ENCODE assay signal across 8 mouse cellular contexts in genomic region chr14:67141581-67142441, GRCm38 (mm10).
A peak's percentile ranks its signal among the peaks of the same experiment; 100 is the strongest.
DNase-seq lines count a peak whose midpoint lies in the region; ATAC-seq and TF ChIP-seq lines count a peak whose summit lies in the region.

No protein-coding gene starts in this region.

- no peak; the same call in 1 of the 2 replicates for TF ChIP-seq POLR2A in cerebellum, adult 2 months (IDR thresholded peaks at IDR 0.05; ENCODE audit: borderline replicate concordance, insufficient read depth, low read length)

- TF ChIP-seq EP300 in heart, postnatal 0 days (IDR thresholded peaks at IDR 0.05; ENCODE audit: low read depth) = no peak

- no peak for TF ChIP-seq CTCF in cerebellum, adult 2 months (IDR thresholded peaks at IDR 0.05; ENCODE audit: borderline replicate concordance, insufficient read depth, low read depth, low read length)
- no peak for TF ChIP-seq CTCF in heart, postnatal 0 days (IDR thresholded peaks at IDR 0.05; ENCODE audit: low read depth)

- ATAC-seq in kidney, embryonic 15.5 days (replicated peaks; ENCODE audit: low FRiP score) = no peak
- no peak for ATAC-seq in heart, postnatal 0 days (ENCODE audit: insufficient read depth, low read depth)
- no peak for ATAC-seq in stomach, embryonic 14.5 days (ENCODE audit: insufficient number of reproducible peaks, insufficient read depth, low FRiP score, low read depth)
- ATAC-seq in monocyte, adult 5-6 weeks (replicated peaks; ENCODE audit: insufficient number of reproducible peaks, low FRiP score, low TSS enrichment, poor library complexity, severe bottlenecking) = no peak

- no peaks in the 10 kb centered on the region for H3K9me3 ChIP-seq in kidney, embryonic 15.5 days (replicated peaks)
- no peaks in the 10 kb centered on the region for H3K9me3 ChIP-seq in heart, postnatal 0 days (replicated peaks; ENCODE audit: control insufficient read depth, low read length)
- H3K9me3 ChIP-seq in stomach, embryonic 14.5 days (ENCODE audit: control insufficient read depth, low read depth, low read length) = no peaks in the 10 kb centered on the region

- H3K9ac ChIP-seq in kidney, embryonic 15.5 days = no peak overlapping the region
- no peak overlapping the region for H3K9ac ChIP-seq in heart, postnatal 0 days (replicated peaks; ENCODE audit: low read depth, low read length)
- H3K9ac ChIP-seq in stomach, embryonic 14.5 days (replicated peaks; ENCODE audit: low read depth, low read length) = no peak overlapping the region; the same call in 1 of the 2 replicates

- peaks cover 15% of the 10 kb centered on the region for H3K4me1 ChIP-seq in kidney, embryonic 15.5 days
- peaks cover 25% of the 10 kb centered on the region for H3K4me1 ChIP-seq in cerebellum, adult 2 months (ENCODE audit: control insufficient read depth, insufficient read depth, low read length)
- peaks cover 16% of the 10 kb centered on the region for H3K4me1 ChIP-seq in heart, postnatal 0 days (ENCODE audit: control insufficient read depth, insufficient read depth)
- peaks cover 17% of the 10 kb centered on the region for H3K4me1 ChIP-seq in stomach, embryonic 14.5 days (ENCODE audit: control insufficient read depth, insufficient read depth, low read length)

- no peaks in the 10 kb centered on the region for H3K27me3 ChIP-seq in kidney, embryonic 15.5 days
- H3K27me3 ChIP-seq in cerebellum, adult 2 months (ENCODE audit: control insufficient read depth, insufficient read depth, low read length) = no peaks in the 10 kb centered on the region
- no peaks in the 10 kb centered on the region for H3K27me3 ChIP-seq in heart, postnatal 0 days (ENCODE audit: control insufficient read depth, insufficient read depth, low read length)
- no peaks in the 10 kb centered on the region for H3K27me3 ChIP-seq in stomach, embryonic 14.5 days (ENCODE audit: control insufficient read depth, insufficient read depth, low read length)

- intact Hi-C loops in left cerebral cortex, postnatal 25 days (cut with DNase I) = loop anchor here (1.0 to 5.0 kb wide), 4 partner anchors 19 to 45 kb away; no protein-coding TSS in a partner anchor

- no peak overlapping the region for H3K27ac ChIP-seq in kidney, embryonic 15.5 days
- H3K27ac ChIP-seq in cerebellum, adult 2 months (ENCODE audit: insufficient read depth, low read length) = peak overlapping the region; percentile 58
- peak overlapping the region; percentile 1; the same call in 1 of the 2 replicates for H3K27ac ChIP-seq in heart, postnatal 0 days (ENCODE audit: low read depth)
- peak overlapping the region; percentile 52; the same call in 1 of the 2 replicates for H3K27ac ChIP-seq in stomach, embryonic 14.5 days (ENCODE audit: low read length)

- WGBS in kidney, embryonic 15.5 days = 15% methylated on average over 15 of the region's 15 CpGs
- WGBS in cerebellum, adult 2 months = 9% methylated on average over 15 of the region's 15 CpGs
- 17% methylated on average over 15 of the region's 15 CpGs for WGBS in heart, postnatal 0 days
- 20% methylated on average over 15 of the region's 15 CpGs for WGBS in stomach, embryonic 14.5 days

- H3K36me3 ChIP-seq in kidney, embryonic 15.5 days = no peaks in the 10 kb centered on the region
- H3K36me3 ChIP-seq in heart, postnatal 0 days (replicated peaks; ENCODE audit: control insufficient read depth, insufficient read depth, low read length) = no peaks in the 10 kb centered on the region
- H3K36me3 ChIP-seq in stomach, embryonic 14.5 days (ENCODE audit: control insufficient read depth, insufficient read depth, low read length) = no peaks in the 10 kb centered on the region

- H3K4me3 ChIP-seq in kidney, embryonic 15.5 days (replicated peaks) = no peak overlapping the region
- H3K4me3 ChIP-seq in cerebellum, adult 2 months (replicated peaks; ENCODE audit: insufficient read depth, low read depth, low read length) = no peak overlapping the region
- H3K4me3 ChIP-seq in heart, postnatal 0 days (ENCODE audit: low read depth, low read length) = peak overlapping the region; percentile 0; the same call in 1 of the 2 replicates
- no peak overlapping the region for H3K4me3 ChIP-seq in stomach, embryonic 14.5 days (ENCODE audit: low read depth, low read length)

- H3K4me2 ChIP-seq in kidney, embryonic 15.5 days = peak overlapping the region; percentile 35
- peak overlapping the region; percentile 49 for H3K4me2 ChIP-seq in heart, postnatal 0 days (ENCODE audit: low read depth, low read length)
- H3K4me2 ChIP-seq in stomach, embryonic 14.5 days (replicated peaks; ENCODE audit: low read depth, low read length) = no peak overlapping the region; the same call in 1 of the 2 replicates

- no peak for DNase-seq in kidney, adult 18-20 months
- peak; percentile 63 to 64 for DNase-seq in cerebellum, adult 2 months
- no peak for DNase-seq in heart, postnatal 0 days (ENCODE audit: low spot score)
- DNase-seq in left cerebral cortex, postnatal 25 days (ENCODE audit: low spot score in 2 of 2) = peak; percentile 52 to 84
- DNase-seq in gastrocnemius, postnatal 10 days = no peak

Comparison
In these comparisons a context has a peak if more than half of its experiments do, and no peak if none do; other contexts are left out.
1. DNase-seq: peak in cerebellum, adult 2 months (2 of 2) and left cerebral cortex, postnatal 25 days (2 of 2); none in kidney, adult 18-20 months (single experiment), heart, postnatal 0 days (single experiment) and gastrocnemius, postnatal 10 days (single experiment).